Mouse (Mus musculus): ENCODE data around the gene Rdh7. TPM values are rescaled to one million over a fixed set of nuclear protein-coding genes. Genes with fewer than 3 reads are reported as not detected.
"Not testable (repeated sequence)": the region's sequence is repeated elsewhere in the genome, so short reads cannot be mapped to it uniquely, and the experiment has no call there.

Rdh7 gene
- polyA plus RNA-seq, 1 experiment: not detected

DNA sequence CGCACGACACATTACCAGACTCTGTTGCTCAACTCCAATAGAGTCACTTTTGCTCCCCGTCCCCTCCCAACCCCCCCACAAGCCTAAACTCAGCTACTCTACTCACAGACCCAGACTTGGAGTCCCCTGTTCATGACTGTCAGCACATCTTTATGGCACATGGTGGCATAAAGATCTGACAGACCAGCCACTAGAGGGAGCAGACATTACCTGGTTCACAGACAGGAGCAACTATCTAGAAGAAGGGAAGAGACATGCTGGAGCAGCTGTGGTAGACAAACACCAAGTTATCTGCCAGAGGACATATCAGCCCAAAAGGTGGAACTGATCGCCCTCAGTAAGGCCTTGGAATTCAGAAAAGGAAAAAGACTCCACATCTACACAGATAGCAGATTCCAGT is 16.1 kb downstream of the Rdh7 start:
- no peak for TF ChIP-seq POLR2A (IDR thresholded peaks at IDR 0.05; ENCODE audit: low read depth, low read length)
- no peak for TF ChIP-seq CTCF (IDR thresholded peaks at IDR 0.05; ENCODE audit: borderline replicate concordance, insufficient read depth, low read length)
- Histone ChIP-seq H3K4me1 (ENCODE audit: control insufficient read depth, insufficient read depth, low read length) (no peaks in the 10 kb centered on the region), H3K4me3 (ENCODE audit: insufficient read depth, low read length) (no peak overlapping the region), H3K27ac (ENCODE audit: insufficient read depth, low read length) (no peak overlapping the region)

DNA sequence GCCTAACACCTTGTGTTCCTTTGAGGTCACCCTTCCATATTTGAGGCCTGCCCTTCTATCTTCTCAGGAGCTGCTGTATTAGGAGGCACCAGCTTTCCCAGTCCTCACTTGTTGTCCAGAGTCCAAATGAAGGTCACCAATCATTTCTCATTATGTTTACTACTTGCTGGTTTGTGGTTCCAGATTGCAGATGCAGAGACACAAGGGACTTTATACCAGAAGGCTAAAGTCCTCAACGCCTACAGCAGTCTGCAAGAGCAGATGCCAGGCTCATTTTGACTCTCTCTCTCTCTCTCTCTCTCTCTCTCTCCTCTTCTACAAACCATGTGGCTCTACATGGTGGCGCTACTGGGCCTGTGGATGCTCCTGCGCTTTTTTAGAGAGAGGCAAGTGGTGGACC is 22.4 kb downstream of the Rdh7 start, which contains the start of gene Rdh16f2:
Gene Rdh16f2 (plus strand): TSS at position 243 of the 400 bp plus-strand sequence.
- H3K4me3 ChIP-seq (ENCODE audit: insufficient read depth, low read length): no peak within 1 kb of the TSS
- no peak within 1 kb of the TSS for H3K27ac ChIP-seq (ENCODE audit: insufficient read depth, low read length)
- no peak for TF ChIP-seq CTCF (IDR thresholded peaks at IDR 0.05; ENCODE audit: borderline replicate concordance, insufficient read depth, low read length)
- no peak for TF ChIP-seq POLR2A (IDR thresholded peaks at IDR 0.05; ENCODE audit: low read depth, low read length)
- no peaks in the 10 kb centered on the region for H3K4me1 ChIP-seq (ENCODE audit: control insufficient read depth, insufficient read depth, low read length)

DNA sequence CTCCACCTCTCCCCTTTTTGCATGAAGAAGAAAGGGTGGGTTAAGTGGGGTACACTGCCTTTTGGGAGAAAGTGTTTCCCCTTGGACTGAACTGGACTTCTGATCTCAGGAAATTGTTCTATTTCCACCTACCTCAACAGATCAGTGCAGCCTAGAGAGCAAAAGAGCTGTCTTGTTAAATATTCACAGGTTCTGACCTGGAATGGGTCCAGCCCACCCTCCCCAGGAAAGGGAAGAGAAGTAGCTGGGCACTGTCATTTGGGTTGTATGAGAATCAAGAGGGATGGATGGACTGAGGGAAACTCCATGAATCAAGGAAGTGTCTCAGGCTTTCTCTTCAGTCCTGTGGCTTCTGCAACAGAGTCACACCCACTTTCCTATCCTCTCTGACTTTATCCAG is 23.7 kb downstream of the Rdh7 start:
- no peak for TF ChIP-seq CTCF (IDR thresholded peaks at IDR 0.05; ENCODE audit: borderline replicate concordance, insufficient read depth, low read length)
- TF ChIP-seq POLR2A (IDR thresholded peaks at IDR 0.05; ENCODE audit: low read depth, low read length): no peak
- Histone ChIP-seq H3K4me1 (ENCODE audit: control insufficient read depth, insufficient read depth, low read length) (no peaks in the 10 kb centered on the region), H3K27ac (ENCODE audit: insufficient read depth, low read length) (no peak overlapping the region), H3K4me3 (ENCODE audit: insufficient read depth, low read length) (no peak overlapping the region)

DNA sequence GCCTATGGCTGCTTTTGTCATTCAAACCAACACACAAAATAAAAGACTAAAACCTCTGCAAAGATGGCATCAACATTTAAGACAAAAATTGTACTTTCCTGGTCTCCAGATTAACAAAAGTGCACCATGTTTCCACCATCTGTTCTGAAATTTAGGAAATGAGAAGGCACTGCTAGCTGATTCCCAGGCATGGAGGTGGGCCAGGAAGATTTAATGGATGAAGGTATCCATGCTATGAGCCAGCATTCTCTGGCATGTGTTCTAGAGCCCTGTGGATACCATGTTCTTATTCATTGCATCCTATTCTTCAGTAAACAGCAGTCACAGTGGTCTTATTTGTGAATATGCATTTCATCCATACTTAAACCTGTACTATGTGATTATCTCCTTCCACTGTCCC is 32.2 kb downstream of the Rdh7 start:
- no peaks in the 10 kb centered on the region for H3K4me1 ChIP-seq (ENCODE audit: control insufficient read depth, insufficient read depth, low read length)
- no peak overlapping the region for H3K27ac ChIP-seq (ENCODE audit: insufficient read depth, low read length)
- TF ChIP-seq CTCF (IDR thresholded peaks at IDR 0.05; ENCODE audit: borderline replicate concordance, insufficient read depth, low read length) (no peak), POLR2A (IDR thresholded peaks at IDR 0.05; ENCODE audit: low read depth, low read length) (no peak)
- H3K4me3 ChIP-seq (ENCODE audit: insufficient read depth, low read length): no peak overlapping the region

DNA sequence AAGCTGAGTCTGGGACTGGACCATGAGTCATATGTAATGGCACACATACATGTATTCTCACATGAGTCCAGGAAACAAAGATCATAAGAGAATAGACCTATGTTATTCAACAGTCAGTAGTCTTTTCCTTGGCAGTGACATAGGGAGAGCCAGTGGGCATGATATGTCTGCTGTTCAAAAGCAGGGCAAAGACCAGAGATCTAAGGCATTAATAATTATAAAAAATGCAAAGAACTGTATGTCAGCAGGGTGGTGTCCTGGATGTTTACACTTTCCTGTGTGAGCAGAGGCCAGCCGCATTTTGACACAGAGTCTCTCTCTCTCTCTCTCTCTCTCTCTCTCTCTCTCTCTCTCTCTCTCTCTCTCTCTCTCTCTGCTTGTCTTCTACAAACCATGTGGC is 39.0 kb downstream of the Rdh7 start, which contains the start of gene Rdh19:
Gene Rdh19 (plus strand): TSS at position 301 of the 400 bp plus-strand sequence.
- Histone ChIP-seq H3K4me1 (ENCODE audit: control insufficient read depth, insufficient read depth, low read length) (no peaks in the 10 kb centered on the region), H3K4me3 (ENCODE audit: insufficient read depth, low read length) (no peak within 1 kb of the TSS), H3K27ac (ENCODE audit: insufficient read depth, low read length) (no peak within 1 kb of the TSS)
- TF ChIP-seq POLR2A (IDR thresholded peaks at IDR 0.05; ENCODE audit: low read depth, low read length): no peak
- no peak for TF ChIP-seq CTCF (IDR thresholded peaks at IDR 0.05; ENCODE audit: borderline replicate concordance, insufficient read depth, low read length)

DNA sequence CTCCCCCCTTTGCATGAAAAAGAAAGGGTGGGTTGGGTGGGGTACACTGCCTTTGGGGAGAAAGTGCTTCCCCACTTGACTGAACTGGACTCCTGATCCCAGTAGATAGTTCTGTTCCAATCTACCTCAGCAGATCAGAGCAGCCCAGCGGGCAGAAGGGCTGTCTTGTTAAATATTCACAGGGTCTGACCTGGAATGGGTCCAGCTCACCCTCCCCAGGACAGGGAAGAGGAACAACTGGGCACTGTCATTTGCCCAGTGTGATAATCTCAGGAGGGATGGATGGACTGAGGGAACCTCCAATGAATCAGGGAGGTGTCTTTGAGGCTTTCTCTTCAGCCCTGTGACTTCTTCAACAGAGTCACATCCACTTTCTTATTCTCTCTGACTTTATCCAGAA is 40.5 kb downstream of the Rdh7 start:
- TF ChIP-seq CTCF (IDR thresholded peaks at IDR 0.05; ENCODE audit: borderline replicate concordance, insufficient read depth, low read length) (no peak), POLR2A (IDR thresholded peaks at IDR 0.05; ENCODE audit: low read depth, low read length) (no peak)
- H3K27ac ChIP-seq (ENCODE audit: insufficient read depth, low read length): no peak overlapping the region

DNA sequence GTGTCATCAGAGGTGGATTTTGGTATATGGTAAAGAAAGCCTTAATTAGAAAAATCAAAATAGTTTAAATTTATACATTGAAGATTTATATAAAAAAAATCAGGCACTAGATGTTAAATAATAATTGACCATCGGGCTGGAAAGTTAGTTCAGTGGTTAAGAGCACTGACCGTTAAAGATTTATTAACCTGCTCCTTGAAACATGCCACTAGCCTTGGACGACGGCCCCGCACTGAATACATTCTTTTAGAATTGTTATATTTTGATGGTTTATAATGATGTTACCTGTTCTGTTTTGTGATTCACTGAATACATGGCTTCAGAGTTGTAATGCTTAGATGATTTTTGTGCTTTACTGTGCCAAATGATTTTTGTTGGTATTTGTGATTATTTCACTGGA is 42.7 kb downstream of the Rdh7 start:
- not testable (repeated sequence) for H3K4me1 ChIP-seq (ENCODE audit: control insufficient read depth, insufficient read depth, low read length)

More for the DNA sequence above, 40.5 kb downstream of the Rdh7 start:
- no peaks in the 10 kb centered on the region for H3K4me1 ChIP-seq (ENCODE audit: control insufficient read depth, insufficient read depth, low read length)
- no peak overlapping the region for H3K4me3 ChIP-seq (ENCODE audit: insufficient read depth, low read length)

DNA sequence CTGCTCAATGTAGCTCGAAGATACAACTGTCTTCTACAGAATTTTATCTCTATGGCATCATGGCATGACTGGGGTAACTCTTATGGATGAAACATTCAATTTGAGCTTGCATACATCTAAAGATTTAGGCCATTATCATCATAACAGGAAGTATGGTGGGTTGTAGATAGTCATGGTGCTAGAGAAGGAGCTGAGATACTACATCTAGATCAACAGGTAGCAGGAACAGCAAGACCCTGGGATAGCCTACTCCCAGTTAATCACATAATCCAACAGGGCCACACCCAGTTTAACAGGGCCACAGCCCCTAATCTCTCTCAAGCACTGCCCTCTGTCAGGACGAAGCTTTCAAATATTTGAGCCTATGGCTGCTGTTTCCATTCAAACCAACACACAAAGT is 47.8 kb downstream of the Rdh7 start:
- TF ChIP-seq POLR2A (IDR thresholded peaks at IDR 0.05; ENCODE audit: low read depth, low read length) (no peak), CTCF (IDR thresholded peaks at IDR 0.05; ENCODE audit: borderline replicate concordance, insufficient read depth, low read length) (no peak)

More for the DNA sequence above, 42.7 kb downstream of the Rdh7 start:
- not testable (repeated sequence) for H3K4me3 ChIP-seq (ENCODE audit: insufficient read depth, low read length); H3K27ac ChIP-seq (ENCODE audit: insufficient read depth, low read length)

DNA sequence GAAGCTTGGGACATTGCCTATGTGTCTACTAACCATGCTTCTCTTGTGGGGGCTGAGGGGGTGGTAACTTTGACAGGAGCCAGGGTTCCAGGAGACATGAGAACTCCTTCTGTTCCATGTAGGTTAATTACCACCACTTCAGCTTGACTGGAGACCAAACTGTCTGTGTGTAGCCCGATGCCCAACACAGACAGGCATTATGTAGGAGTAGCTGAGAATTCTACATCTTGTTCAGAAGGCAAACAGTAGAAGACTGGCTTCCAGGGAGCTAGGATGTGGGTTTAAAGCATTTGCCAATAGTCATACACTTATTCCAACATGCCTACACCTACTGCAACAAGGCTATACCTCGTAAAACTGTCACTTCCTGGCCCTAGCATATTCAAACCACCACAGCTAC is 50.1 kb downstream of the Rdh7 start:
- H3K4me3 ChIP-seq (ENCODE audit: insufficient read depth, low read length): no peak overlapping the region
- no peaks in the 10 kb centered on the region for H3K4me1 ChIP-seq (ENCODE audit: control insufficient read depth, insufficient read depth, low read length)
- H3K27ac ChIP-seq (ENCODE audit: insufficient read depth, low read length): no peak overlapping the region
- TF ChIP-seq CTCF (IDR thresholded peaks at IDR 0.05; ENCODE audit: borderline replicate concordance, insufficient read depth, low read length) (no peak), POLR2A (IDR thresholded peaks at IDR 0.05; ENCODE audit: low read depth, low read length) (no peak)

More for the DNA sequence above, 47.8 kb downstream of the Rdh7 start:
- no peak overlapping the region for H3K27ac ChIP-seq (ENCODE audit: insufficient read depth, low read length)
- no peak overlapping the region for H3K4me3 ChIP-seq (ENCODE audit: insufficient read depth, low read length)
- H3K4me1 ChIP-seq (ENCODE audit: control insufficient read depth, insufficient read depth, low read length): no peaks in the 10 kb centered on the region

DNA sequence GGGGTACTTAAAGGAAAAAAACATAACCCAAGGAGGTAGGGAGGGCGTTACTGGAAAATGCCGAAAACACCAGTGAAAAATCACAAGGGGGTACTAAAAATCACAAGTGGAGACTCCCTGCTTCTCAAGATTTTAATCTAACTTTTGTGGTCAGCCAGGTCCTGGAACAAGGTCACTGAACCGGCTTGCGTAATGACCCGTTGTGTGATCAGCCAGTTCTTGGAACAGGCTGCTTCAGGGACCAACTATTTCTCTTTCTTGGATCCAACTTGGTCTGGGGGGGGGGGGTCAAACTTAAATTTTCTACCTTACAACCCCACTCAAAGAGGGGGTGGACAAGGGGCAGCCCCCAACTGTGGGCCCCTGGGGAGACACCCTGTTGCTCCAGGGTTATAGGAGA is 50.8 kb downstream of the Rdh7 start:
- H3K27ac ChIP-seq (ENCODE audit: insufficient read depth, low read length): not testable (repeated sequence)

DNA sequence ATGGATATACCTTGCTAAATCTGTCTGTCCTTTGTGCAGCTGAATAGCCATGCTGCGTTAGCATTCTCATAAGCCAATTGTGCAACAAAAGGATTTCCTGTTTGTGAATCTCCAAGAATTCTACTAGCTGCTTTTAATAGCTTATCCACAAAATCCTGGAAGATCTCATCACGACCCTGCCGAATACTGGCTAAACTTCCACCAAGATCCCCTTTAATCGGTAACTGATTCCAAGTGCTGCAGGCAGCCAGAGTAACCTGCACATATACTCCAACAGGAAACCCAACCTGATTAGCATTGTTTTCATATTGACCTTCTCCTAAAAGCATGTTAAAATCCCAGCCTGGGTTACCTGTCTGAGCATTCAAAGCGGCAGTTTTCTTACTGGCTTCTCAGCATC is 53.3 kb downstream of the Rdh7 start:
- no peak for TF ChIP-seq CTCF (IDR thresholded peaks at IDR 0.05; ENCODE audit: borderline replicate concordance, insufficient read depth, low read length)
- no peak for TF ChIP-seq POLR2A (IDR thresholded peaks at IDR 0.05; ENCODE audit: low read depth, low read length)
- H3K4me3 ChIP-seq (ENCODE audit: insufficient read depth, low read length): no peak overlapping the region
- H3K4me1 ChIP-seq (ENCODE audit: control insufficient read depth, insufficient read depth, low read length): no peaks in the 10 kb centered on the region

More for the DNA sequence above, 50.8 kb downstream of the Rdh7 start:
- not testable (repeated sequence) for H3K4me3 ChIP-seq (ENCODE audit: insufficient read depth, low read length); H3K4me1 ChIP-seq (ENCODE audit: control insufficient read depth, insufficient read depth, low read length)

DNA sequence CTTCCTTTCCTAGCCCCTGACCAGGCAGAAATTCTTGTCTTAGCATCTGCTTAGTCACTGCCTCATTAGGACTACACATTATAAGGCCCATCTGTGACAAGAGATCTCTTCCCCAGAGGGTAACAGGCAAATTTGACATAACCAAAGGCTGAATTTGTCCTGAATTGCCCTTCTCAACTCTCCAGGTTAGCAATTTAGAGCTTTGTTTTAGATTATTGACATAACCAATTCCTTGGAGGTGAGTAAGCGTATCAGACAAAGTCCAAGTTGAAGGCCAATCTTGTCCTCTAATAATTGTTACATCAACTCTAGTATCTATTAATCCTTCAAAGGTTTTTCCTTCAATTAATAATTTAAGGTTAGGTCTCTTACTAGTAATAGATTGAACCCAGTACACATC is 54.4 kb downstream of the Rdh7 start:
- not testable (repeated sequence) for H3K4me3 ChIP-seq (ENCODE audit: insufficient read depth, low read length); H3K4me1 ChIP-seq (ENCODE audit: control insufficient read depth, insufficient read depth, low read length); H3K27ac ChIP-seq (ENCODE audit: insufficient read depth, low read length)

More for the DNA sequence above, 53.3 kb downstream of the Rdh7 start:
- H3K27ac ChIP-seq (ENCODE audit: insufficient read depth, low read length): no peak overlapping the region

All from embryonic fibroblast, embryonic 13.5 days (primary cell).